Mouse (Mus musculus) kidney, embryonic 14.5 days (tissue): ENCODE measurements around the gene Mxd3. TPM values are rescaled to one million over a fixed set of nuclear protein-coding genes. Genes with fewer than 3 reads are reported as not detected.

Experiments used
- ATAC-seq: fragments of 200-750 bp; cut with Nextera tagmentation; 2 replicates; pipeline ENCODE4 v1.8.0; 2017; ENCODE audit warnings: moderate number of reproducible peaks, mild to moderate bottlenecking, moderate TSS enrichment, moderate library complexity; ENCODE audit not compliant: low FRiP score, low TSS enrichment
- H3K27ac ChIP-seq: fragments of 300-500 bp; sonication (generic); 2 replicates; pipeline ENCODE4 v1.5.1; 2014; ENCODE audit warnings: low read depth, mild to moderate bottlenecking, low read length, moderate library complexity, mixed read lengths
- H3K27me3 ChIP-seq: fragments of 300-500 bp; sonication (generic); 2 replicates; pipeline ENCODE4 v1.6.1; 2014; ENCODE audit warnings: mild to moderate bottlenecking, low read length; ENCODE audit not compliant: control insufficient read depth, insufficient read depth
- H3K36me3 ChIP-seq: fragments of 300-500 bp; sonication (generic); 2 replicates; pipeline ENCODE4 v1.6.1; 2014; ENCODE audit warnings: low read length, mixed read lengths; ENCODE audit not compliant: control insufficient read depth, insufficient read depth
- H3K4me1 ChIP-seq: fragments of 300-500 bp; sonication (generic); 2 replicates; pipeline ENCODE4 v1.6.1; 2014; ENCODE audit warnings: low read length, mixed read lengths; ENCODE audit not compliant: control insufficient read depth, insufficient read depth
- H3K4me2 ChIP-seq: fragments of 300-500 bp; sonication (generic); replicated peaks from 2 replicates; pipeline ENCODE4 v1.6.1; 2014; ENCODE audit warnings: low read depth, mild to moderate bottlenecking, low read length
- H3K4me3 ChIP-seq: fragments of 300-500 bp; sonication (generic); 2 replicates; pipeline ENCODE4 v1.5.1; 2014; ENCODE audit warnings: mild to moderate bottlenecking, low read length
- H3K9ac ChIP-seq: fragments of 300-500 bp; sonication (generic); 2 replicates; pipeline ENCODE4 v1.6.1; 2014; ENCODE audit warnings: low read depth, mild to moderate bottlenecking, low read length, moderate library complexity
- H3K9me3 ChIP-seq: fragments of 300-500 bp; sonication (generic); 2 replicates; pipeline ENCODE4 v1.6.1; 2016; ENCODE audit warnings: low read length; ENCODE audit not compliant: control insufficient read depth
- WGBS: fragments of 180-500 bp; shearing (Covaris S2); extraction: QIAGEN DNeasy Blood & Tissue Kit; methylation state at CpG from one replicate; pipeline ENCODE4 v1.1.7; 2014; 5-methylcytosine and 5-hydroxymethylcytosine counted together
- polyA plus RNA-seq: library from polyadenylated mRNA; unstranded; fragments of >200 nt; fragmentation: Nextera tagmentation; extraction: Ambion mirVana; gene quantifications from 2 replicates; pipeline ENCODE4 v1.2.1, GENCODE M21; 2014

The Mxd3 gene
- polyA plus RNA-seq, 1 experiment from 2014 or later: 25.7 TPM

DNA sequence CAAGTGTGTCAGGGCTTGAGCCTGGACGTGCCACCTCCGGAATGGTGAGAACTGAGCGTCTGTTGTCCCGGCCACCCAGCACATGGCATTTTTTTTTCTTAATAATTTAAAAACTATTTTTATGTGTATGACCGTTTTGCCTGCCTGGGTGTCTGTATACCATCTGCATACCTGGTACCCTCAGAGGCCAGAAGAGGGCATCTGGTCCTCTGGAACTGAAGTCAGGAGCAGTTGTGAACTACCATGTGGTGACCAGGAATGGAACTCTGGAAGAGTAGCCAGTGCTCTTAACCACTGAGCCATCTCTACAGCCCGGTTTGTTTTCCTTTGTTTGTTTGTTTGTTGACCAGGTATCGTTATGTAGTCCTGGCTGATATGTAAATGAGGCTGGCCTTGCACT lies 38.8 kb upstream of the Mxd3 start:
- H3K4me2 ChIP-seq: no peak overlapping the region
- no peak for ATAC-seq
- no peak overlapping the region for H3K27ac ChIP-seq
- no peaks in the 10 kb centered on the region for H3K27me3 ChIP-seq
- H3K4me3 ChIP-seq: no peak overlapping the region
- H3K4me1 ChIP-seq: no peaks in the 10 kb centered on the region
- no peak overlapping the region for H3K9ac ChIP-seq
- 82% methylated on average over 7 of the region's 7 CpGs for WGBS
- H3K36me3 ChIP-seq: no peaks in the 10 kb centered on the region
- H3K9me3 ChIP-seq: no peaks in the 10 kb centered on the region

DNA sequence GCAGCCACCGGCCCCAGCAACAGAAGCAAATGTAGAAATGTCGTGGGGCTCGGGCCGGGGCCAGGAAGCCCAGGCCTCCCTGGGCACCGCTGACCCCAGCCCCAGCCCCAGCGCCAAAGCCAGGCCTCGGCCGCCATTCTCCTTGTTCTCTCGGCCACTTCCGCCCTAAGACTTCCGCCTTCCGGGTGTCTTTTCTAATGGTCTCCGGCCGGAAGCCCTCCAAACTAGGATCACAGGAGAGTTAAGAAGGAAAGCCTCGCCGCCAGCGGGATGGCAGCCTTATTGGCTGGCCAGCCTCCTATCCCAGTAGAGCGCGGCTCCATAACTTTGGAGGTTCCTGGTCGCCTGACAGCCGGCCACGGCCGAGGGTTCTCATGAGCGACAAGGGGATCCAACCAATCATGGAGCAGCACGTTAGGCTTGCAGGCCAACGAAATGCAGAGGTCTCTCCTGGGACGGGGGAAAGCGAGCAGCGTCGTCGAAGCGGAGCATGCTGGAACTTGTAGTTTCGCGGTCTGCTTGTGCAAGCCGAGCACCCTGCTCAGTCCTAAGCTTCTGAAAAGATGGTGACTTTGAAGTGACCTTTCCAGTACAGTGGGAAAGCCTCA lies 32.9 kb upstream of the Mxd3 start, which contains the start of gene Lman2:
Lman2 (minus strand) TSS at position 331 of the 608 bp plus-strand sequence.
- peak within 1 kb of the TSS; percentile 85 for H3K4me2 ChIP-seq
- under 1% methylated on average over 35 of the region's 35 CpGs for WGBS
- H3K4me1 ChIP-seq: peaks cover 12% of the 10 kb centered on the region
- ATAC-seq: peak; percentile 99
- H3K27me3 ChIP-seq: no peaks in the 10 kb centered on the region
- H3K9me3 ChIP-seq: no peaks in the 10 kb centered on the region
- H3K27ac ChIP-seq: peak within 1 kb of the TSS; percentile 77
- H3K4me3 ChIP-seq: peak within 1 kb of the TSS; percentile 72
- peaks cover 31% of the 10 kb centered on the region for H3K36me3 ChIP-seq
- H3K9ac ChIP-seq: peak within 1 kb of the TSS; percentile 71

DNA sequence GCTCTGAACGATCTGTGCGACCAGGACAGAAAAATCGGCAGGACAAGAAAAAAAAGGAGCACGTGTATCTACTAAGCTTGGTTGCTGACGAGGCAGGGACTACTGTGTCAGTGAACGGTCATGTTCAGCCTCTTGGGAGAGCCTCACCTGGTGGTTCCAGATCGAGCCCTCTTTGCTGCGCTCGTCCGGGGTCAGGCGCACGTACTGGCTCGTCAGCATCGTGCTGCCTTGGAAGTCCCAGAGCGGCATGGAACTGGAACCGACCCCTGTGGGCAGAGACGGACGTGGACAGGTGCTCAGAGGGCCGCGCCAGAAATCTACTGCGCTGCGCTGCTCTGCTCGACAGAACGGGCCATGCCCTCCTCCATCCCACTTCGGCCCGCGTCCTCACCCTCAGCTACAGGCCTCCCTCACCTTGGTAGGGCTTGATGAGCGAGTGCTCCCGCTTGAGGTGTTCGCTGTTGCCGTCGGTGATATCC lies 32.4 kb upstream of the Mxd3 start:
- peak overlapping the region; percentile 77 for H3K27ac ChIP-seq
- H3K36me3 ChIP-seq: peaks cover 36% of the 10 kb centered on the region
- under 1% methylated on average over 32 of the region's 32 CpGs for WGBS
- H3K4me2 ChIP-seq: peak overlapping the region; percentile 85
- H3K9ac ChIP-seq: peak overlapping the region; percentile 71
- peaks cover 12% of the 10 kb centered on the region for H3K4me1 ChIP-seq
- peak; percentile 32 for ATAC-seq
- no peaks in the 10 kb centered on the region for H3K9me3 ChIP-seq
- no peaks in the 10 kb centered on the region for H3K27me3 ChIP-seq
- H3K4me3 ChIP-seq: peak overlapping the region; percentile 72

DNA sequence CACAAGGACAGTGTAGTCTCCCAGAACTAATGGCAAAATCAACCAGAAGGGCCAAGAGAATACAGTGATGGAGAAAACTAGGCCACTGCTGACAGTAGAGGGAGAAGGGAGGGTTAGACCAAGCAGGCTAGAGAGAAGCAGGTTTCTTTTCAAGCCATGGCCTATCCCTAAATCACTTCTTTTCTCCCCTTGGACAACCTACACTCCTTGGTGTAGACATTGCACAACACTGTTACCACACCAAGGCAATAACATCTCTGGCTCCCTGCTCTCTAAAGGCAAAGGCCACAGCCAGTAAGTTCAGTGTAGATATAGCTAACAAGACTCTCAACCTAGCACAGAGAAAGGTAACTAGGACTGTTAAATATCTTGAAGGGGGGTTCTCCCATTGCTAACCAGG lies 31.5 kb upstream of the Mxd3 start:
- peak overlapping the region; percentile 71; the same call in 1 of the 2 replicates for H3K9ac ChIP-seq
- no peaks in the 10 kb centered on the region for H3K9me3 ChIP-seq
- peak overlapping the region; percentile 72 for H3K4me3 ChIP-seq
- no peak for ATAC-seq
- H3K4me2 ChIP-seq: peak overlapping the region; percentile 85
- peaks cover 40% of the 10 kb centered on the region for H3K36me3 ChIP-seq
- peaks cover 12% of the 10 kb centered on the region for H3K4me1 ChIP-seq
- H3K27ac ChIP-seq: no peak overlapping the region
- H3K27me3 ChIP-seq: no peaks in the 10 kb centered on the region

DNA sequence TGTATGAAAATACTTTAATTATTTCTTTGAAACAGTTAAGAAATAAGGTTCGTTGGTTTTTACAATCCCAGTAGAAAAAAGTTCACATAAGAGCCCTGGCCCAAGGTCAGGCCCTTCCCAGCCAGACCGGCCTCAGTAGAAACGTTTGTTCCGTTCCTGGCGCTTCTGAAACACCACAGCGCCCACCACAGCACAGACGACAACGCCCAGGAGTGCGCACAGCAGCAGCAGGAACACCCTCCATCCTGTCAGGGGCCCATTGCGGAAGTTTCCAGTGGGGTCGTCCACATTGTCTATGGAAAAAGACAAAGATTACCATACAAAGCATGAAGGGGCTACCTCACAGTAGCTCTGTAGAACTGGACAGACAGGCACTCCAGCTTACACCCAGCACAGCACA lies 17.1 kb upstream of the Mxd3 start:
- H3K4me3 ChIP-seq: no peak overlapping the region
- no peak overlapping the region for H3K9ac ChIP-seq
- H3K4me1 ChIP-seq: no peaks in the 10 kb centered on the region
- no peak overlapping the region for H3K4me2 ChIP-seq
- no peak overlapping the region for H3K27ac ChIP-seq
- no peaks in the 10 kb centered on the region for H3K27me3 ChIP-seq
- no peak for ATAC-seq
- 86% methylated on average over 11 of the region's 11 CpGs for WGBS
- peaks cover 74% of the 10 kb centered on the region for H3K36me3 ChIP-seq
- H3K9me3 ChIP-seq: no peaks in the 10 kb centered on the region

DNA sequence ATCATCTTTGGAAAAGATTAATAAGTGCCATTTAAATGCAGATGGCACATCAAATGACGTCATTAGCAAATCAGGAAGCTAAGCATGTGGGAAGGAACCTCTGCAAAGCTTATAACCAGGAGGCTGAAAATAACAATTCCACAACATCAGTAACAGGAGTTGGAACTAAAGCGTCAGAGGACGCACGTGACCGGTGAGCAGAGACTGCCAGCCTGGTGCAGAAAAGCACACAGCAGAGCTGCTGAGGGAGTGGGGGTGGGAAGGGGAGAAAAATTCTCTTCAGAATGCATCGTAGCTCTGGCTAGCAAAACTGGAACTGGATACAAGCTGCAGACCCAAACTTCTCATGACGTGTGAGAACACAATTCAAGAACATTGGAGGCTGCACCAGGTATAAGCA lies 14.7 kb upstream of the Mxd3 start:
- no peaks in the 10 kb centered on the region for H3K27me3 ChIP-seq
- no peak overlapping the region for H3K4me3 ChIP-seq
- no peak overlapping the region for H3K4me2 ChIP-seq
- ATAC-seq: no peak
- no peaks in the 10 kb centered on the region for H3K4me1 ChIP-seq
- H3K9ac ChIP-seq: no peak overlapping the region
- H3K9me3 ChIP-seq: no peaks in the 10 kb centered on the region
- 90% methylated on average over 7 of the region's 7 CpGs for WGBS
- H3K27ac ChIP-seq: no peak overlapping the region
- H3K36me3 ChIP-seq: peaks cover 52% of the 10 kb centered on the region

DNA sequence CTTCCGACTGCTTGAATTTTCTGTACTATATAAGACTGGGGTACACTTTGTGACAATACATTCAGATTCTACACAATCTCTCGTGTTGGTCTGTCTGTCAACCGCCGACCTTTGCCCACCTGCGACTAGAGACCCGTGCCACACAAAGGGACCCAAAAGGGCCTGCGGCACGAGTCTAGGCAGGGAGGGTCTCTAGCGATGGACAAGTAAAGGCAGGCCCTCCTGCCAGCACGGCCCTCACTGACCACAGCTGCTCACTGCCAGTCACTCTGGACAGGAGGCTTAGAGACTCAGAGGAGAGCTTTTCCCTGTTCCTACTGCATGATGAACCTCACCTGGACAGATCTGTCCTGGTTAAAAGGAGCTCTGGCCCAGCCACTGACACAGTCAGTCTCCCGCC lies 12.8 kb upstream of the Mxd3 start:
- H3K27me3 ChIP-seq: no peaks in the 10 kb centered on the region
- no peaks in the 10 kb centered on the region for H3K9me3 ChIP-seq
- WGBS: 46% methylated on average over 11 of the region's 11 CpGs
- H3K36me3 ChIP-seq: peaks cover 35% of the 10 kb centered on the region
- no peak overlapping the region for H3K9ac ChIP-seq
- ATAC-seq: no peak
- no peak overlapping the region for H3K27ac ChIP-seq
- H3K4me3 ChIP-seq: no peak overlapping the region
- no peaks in the 10 kb centered on the region for H3K4me1 ChIP-seq
- no peak overlapping the region for H3K4me2 ChIP-seq

DNA sequence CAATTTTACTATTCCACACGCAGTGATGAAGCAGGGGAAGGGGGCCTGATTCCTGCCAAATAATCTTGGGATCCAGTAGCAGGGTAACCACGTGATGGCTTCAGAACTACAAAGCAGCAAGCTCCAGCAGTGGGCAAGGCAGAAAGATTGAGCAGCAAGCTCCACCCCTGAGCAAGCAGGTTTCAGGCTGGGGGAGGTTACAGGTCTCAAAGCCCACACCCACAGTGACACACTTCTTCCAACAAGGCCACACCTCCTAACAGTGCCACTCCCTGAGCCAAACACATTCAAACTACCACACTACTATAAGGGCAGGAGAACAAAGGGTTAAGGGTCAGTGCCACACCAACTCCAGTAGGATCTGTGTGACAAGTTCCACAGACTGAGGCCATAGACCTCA lies 9.6 kb upstream of the Mxd3 start:
- Histone ChIP-seq H3K27ac (no peak overlapping the region), H3K27me3 (no peaks in the 10 kb centered on the region), H3K4me1 (no peaks in the 10 kb centered on the region), H3K4me3 (no peak overlapping the region), H3K4me2 (no peak overlapping the region), H3K36me3 (peaks cover 5% of the 10 kb centered on the region; the same call in 1 of the 2 replicates), H3K9me3 (no peaks in the 10 kb centered on the region), H3K9ac (no peak overlapping the region)
- 40% methylated on average over 2 of the region's 2 CpGs for WGBS
- no peak for ATAC-seq

DNA sequence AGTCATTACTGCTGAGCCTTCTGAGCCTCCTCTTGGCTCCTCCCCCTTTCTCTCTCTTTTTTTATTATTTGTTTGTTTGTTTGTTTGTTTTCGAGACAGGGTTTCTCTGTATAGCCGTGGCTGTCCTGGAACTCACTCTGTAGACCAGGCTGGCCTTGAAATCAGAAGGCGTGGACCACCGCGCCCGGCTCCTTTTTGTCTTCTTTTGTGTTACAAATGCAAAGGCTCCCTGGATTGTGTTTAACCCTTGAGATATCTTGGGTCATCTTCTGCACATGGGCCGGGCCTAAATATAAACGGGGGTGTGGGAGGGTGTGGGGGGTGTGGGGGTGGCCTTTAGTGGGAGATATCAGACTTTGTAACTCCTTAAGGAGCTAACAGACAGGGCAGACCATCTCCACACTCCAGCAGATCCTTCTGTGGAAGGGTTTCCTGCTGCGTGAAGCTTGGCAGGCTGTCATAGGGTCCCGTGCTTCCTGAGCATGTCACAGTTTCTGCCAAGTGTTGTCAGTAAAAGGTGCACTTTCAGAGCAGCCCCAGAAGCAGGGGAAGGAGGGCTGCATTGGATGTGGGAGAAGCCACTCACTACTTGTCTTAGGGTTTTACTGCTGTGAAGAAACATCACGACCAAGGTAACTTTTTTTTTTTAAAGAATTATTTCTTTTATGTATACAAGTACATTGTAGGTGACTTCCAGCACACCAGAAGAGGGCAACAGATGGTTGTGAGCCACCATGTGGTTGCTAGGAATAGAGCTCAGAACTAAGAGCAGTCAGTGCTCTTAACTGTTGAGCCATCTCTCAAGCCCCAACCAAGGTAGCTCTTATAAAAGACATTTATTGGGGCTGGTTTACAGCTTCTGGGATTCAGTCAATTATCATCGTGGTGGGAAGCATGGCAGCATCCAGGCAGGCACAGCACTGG lies 8.8 kb upstream of the Mxd3 start:
- Histone ChIP-seq H3K4me1 (no peaks in the 10 kb centered on the region), H3K9ac (no peak overlapping the region), H3K27me3 (no peaks in the 10 kb centered on the region), H3K36me3 (no peaks in the 10 kb centered on the region), H3K4me3 (no peak overlapping the region), H3K27ac (no peak overlapping the region), H3K9me3 (no peaks in the 10 kb centered on the region), H3K4me2 (no peak overlapping the region)
- ATAC-seq: no peak
- WGBS: 63% methylated on average over 12 of the region's 12 CpGs
